25 mouse cellular contexts compared by ENCODE assay signal in genomic region chr2:22789576-22789975, GRCm38 (mm10).
"Had no signal": no experiment of that assay in that cellular context is flagged by ENCODE, and none has a peak within 500 bp of the region (broad histone marks: within the 10 kb centered on the region; RNA-seq: fewer than 3 reads in every experiment).

No protein-coding gene starts in this region.

- H3K27ac ChIP-seq: heart, embryonic 13.5 days; heart, embryonic 15.5 days; hindbrain, embryonic 13.5 days; hindbrain, embryonic 15.5 days; hindbrain, postnatal 0 days; kidney, embryonic 15.5 days; kidney, postnatal 0 days; layer of hippocampus, adult 2 months; left cerebral cortex, adult 2 months; limb, embryonic 13.5 days; limb, embryonic 15.5 days; liver, embryonic 12.5 days had no signal

- H3K4me3 ChIP-seq: heart, embryonic 13.5 days; heart, embryonic 15.5 days; hindbrain, embryonic 13.5 days; hindbrain, embryonic 15.5 days; kidney, embryonic 15.5 days; layer of hippocampus, adult 2 months; left cerebral cortex, adult 2 months; limb, embryonic 13.5 days; limb, embryonic 15.5 days; liver, embryonic 12.5 days had no signal

- DNase-seq: forebrain, postnatal 0 days; gastrocnemius, postnatal 14 days; gastrocnemius, postnatal 36 days; heart, adult 18-20 months; heart, postnatal 14 days; heart, postnatal 36 days; kidney, adult 11 months; kidney, adult 2 months; kidney, adult 9 months; kidney, postnatal 14 days; kidney, postnatal 36 days; left cerebral cortex, postnatal 4 days had no signal

- ATAC-seq: forebrain, postnatal 0 days; hindbrain, postnatal 0 days; intestine, embryonic 16.5 days; liver, embryonic 12.5 days had no signal

- H3K4me1 ChIP-seq: heart, embryonic 13.5 days; heart, embryonic 15.5 days; hindbrain, embryonic 13.5 days; hindbrain, embryonic 15.5 days; kidney, embryonic 15.5 days; limb, embryonic 13.5 days; limb, embryonic 15.5 days had no signal

- H3K36me3 ChIP-seq: heart, embryonic 13.5 days; heart, embryonic 15.5 days; hindbrain, embryonic 13.5 days; hindbrain, embryonic 15.5 days; kidney, embryonic 15.5 days; limb, embryonic 13.5 days; limb, embryonic 15.5 days had no signal
